Mouse (Mus musculus): Measurements from ENCODE around the gene Plac1. TPM values are rescaled to one million over a fixed set of nuclear protein-coding genes. Genes with fewer than 3 reads are reported as not detected.

Plac1 gene
- total and polyA plus RNA-seq, 3 experiments = not detected

GRCm38 (mm10) chrX:53231965-53232364 lies 7.9 kb downstream of the Plac1 start:
- Histone ChIP-seq H3K79me2 (ENCODE audit: control insufficient read depth, insufficient read depth, low read length, poor library complexity) (no peaks in the 10 kb centered on the region), H3K9me3 (replicated peaks; ENCODE audit: insufficient read depth, low read length) (no peaks in the 10 kb centered on the region), H3K27me3 (ENCODE audit: control insufficient read depth in 1 of 2, insufficient read depth in 2 of 2, low read length in 2 of 2) (no peaks in the 10 kb centered on the region), H3K4me3 (ENCODE audit: control insufficient read depth in 1 of 2, insufficient read depth in 1 of 2, low read depth in 2 of 2, low read length in 2 of 2) (no peak overlapping the region), H3K27ac (ENCODE audit: control insufficient read depth, low read depth, low read length) (no peak overlapping the region), H3K36me3 (ENCODE audit: control insufficient read depth in 1 of 2, insufficient read depth in 2 of 2, low read length in 2 of 2) (no peaks in the 10 kb centered on the region), H3K4me1 (ENCODE audit: control insufficient read depth in 1 of 2, insufficient read depth in 2 of 2, low read length in 2 of 2) (no peaks in the 10 kb centered on the region), H3K9ac (ENCODE audit: control insufficient read depth, low read depth, low read length, poor library complexity, severe bottlenecking) (no peak overlapping the region)
- no peak for DNase-seq (ENCODE audit: low read depth, low spot score)
- TF ChIP-seq MAFK (IDR thresholded peaks at IDR 0.05; ENCODE audit: borderline replicate concordance, low read depth, low read length) (no peak), ETS1 (IDR thresholded peaks at IDR 0.05; ENCODE audit: low read depth, low read length) (no peak), CHD2 (IDR thresholded peaks at IDR 0.05; ENCODE audit: low read length) (no peak), MEF2A (IDR thresholded peaks at IDR 0.05; ENCODE audit: extremely low read depth, insufficient replicate concordance, low read depth, low read length, poor library complexity, severe bottlenecking) (no peak), MAX (IDR thresholded peaks at IDR 0.05; ENCODE audit: low read length) (no peak), UBTF (IDR thresholded peaks at IDR 0.05; ENCODE audit: borderline replicate concordance, insufficient read depth, low read depth, low read length) (no peak), RAD21 (IDR thresholded peaks at IDR 0.05; ENCODE audit: low read depth, low read length) (no peak), JUND (IDR thresholded peaks at IDR 0.05; ENCODE audit: low read depth, low read length) (no peak), KAT2A (conservative IDR thresholded peaks at IDR 0.05; ENCODE audit: low read depth, low read length) (no peak), POLR2AphosphoS2 (IDR thresholded peaks at IDR 0.05; ENCODE audit: low read length) (no peak), GABPA (IDR thresholded peaks at IDR 0.05; ENCODE audit: low read depth, low read length) (no peak), USF1 (IDR thresholded peaks at IDR 0.05; ENCODE audit: low read depth, low read length) (no peak), ZKSCAN1 (IDR thresholded peaks at IDR 0.05; ENCODE audit: low read depth, low read length) (no peak), SIN3A (IDR thresholded peaks at IDR 0.05; ENCODE audit: low read length) (no peak), TBP (IDR thresholded peaks at IDR 0.05; ENCODE audit: low read depth, low read length) (no peak), MYB (IDR thresholded peaks at IDR 0.05; ENCODE audit: low read depth, low read length) (no peak), SMC3 (IDR thresholded peaks at IDR 0.05; ENCODE audit: low read depth, low read length) (no peak)

- no peak for TF ChIP-seq CTCF (IDR thresholded peaks at IDR 0.05 in 2 of 3, conservative IDR thresholded peaks at IDR 0.05 in 1 of 3; ENCODE audit: control insufficient read depth in 1 of 3, insufficient read depth in 1 of 3, low read depth in 2 of 3, low read length in 3 of 3, poor library complexity in 1 of 3, severe bottlenecking in 1 of 3)
- no peak for TF ChIP-seq NRF1 (IDR thresholded peaks at IDR 0.05; ENCODE audit: insufficient read depth, low read depth, low read length, poor library complexity, severe bottlenecking)
- TF ChIP-seq POLR2A (IDR thresholded peaks at IDR 0.05; ENCODE audit: control insufficient read depth in 1 of 2, insufficient read depth in 1 of 2, low read depth in 1 of 2, low read length in 2 of 2, poor library complexity in 1 of 2) = no peak
- no peak for TF ChIP-seq POLR2AphosphoS2 (IDR thresholded peaks at IDR 0.05; ENCODE audit: low read length)
- no peak for TF ChIP-seq JUND (IDR thresholded peaks at IDR 0.05; ENCODE audit: low read depth, low read length)
- no peak for TF ChIP-seq E2F4 (IDR thresholded peaks at IDR 0.05; ENCODE audit: borderline replicate concordance, low read depth, low read length)
- no peak for TF ChIP-seq MEF2A (IDR thresholded peaks at IDR 0.05; ENCODE audit: extremely low read depth, insufficient replicate concordance, low read depth, low read length, poor library complexity, severe bottlenecking)
- TF ChIP-seq TAL1 (IDR thresholded peaks at IDR 0.05; ENCODE audit: low read length) = no peak
- TF ChIP-seq NELFE (IDR thresholded peaks at IDR 0.05; ENCODE audit: low read depth, low read length) = no peak
- no peak for TF ChIP-seq MAFK (IDR thresholded peaks at IDR 0.05; ENCODE audit: borderline replicate concordance, low read depth, low read length)
- no peak for TF ChIP-seq CHD2 (IDR thresholded peaks at IDR 0.05; ENCODE audit: low read length)
- TF ChIP-seq ELF1 (IDR thresholded peaks at IDR 0.05; ENCODE audit: low read depth, low read length) = no peak
- no peaks in the 10 kb centered on the region for H3K36me3 ChIP-seq (ENCODE audit: control insufficient read depth in 1 of 2, insufficient read depth in 2 of 2, low read length in 2 of 2)
Measured at GRCm38 (mm10) chrX:53224353-53224944, 15.5 kb downstream of the Plac1 start.

More at GRCm38 (mm10) chrX:53224353-53224944, 15.5 kb downstream of the Plac1 start:
- no peak for DNase-seq (ENCODE audit: low read depth, low spot score)
- H3K9me3 ChIP-seq (replicated peaks; ENCODE audit: insufficient read depth, low read length) = no peaks in the 10 kb centered on the region
- H3K4me1 ChIP-seq (ENCODE audit: control insufficient read depth in 1 of 2, insufficient read depth in 2 of 2, low read length in 2 of 2) = no peaks in the 10 kb centered on the region
- no peaks in the 10 kb centered on the region for H3K79me2 ChIP-seq (ENCODE audit: control insufficient read depth, insufficient read depth, low read length, poor library complexity)
- no peak overlapping the region for H3K4me3 ChIP-seq (ENCODE audit: control insufficient read depth in 1 of 2, insufficient read depth in 1 of 2, low read depth in 2 of 2, low read length in 2 of 2)
- no peak overlapping the region for H3K27ac ChIP-seq (ENCODE audit: control insufficient read depth, low read depth, low read length)
- H3K27me3 ChIP-seq (ENCODE audit: control insufficient read depth in 1 of 2, insufficient read depth in 2 of 2, low read length in 2 of 2) = no peaks in the 10 kb centered on the region
- H3K9ac ChIP-seq (ENCODE audit: control insufficient read depth, low read depth, low read length, poor library complexity, severe bottlenecking) = no peak overlapping the region
